ENCODE assay signal across 12 mouse cellular contexts in the genomic region with DNA sequence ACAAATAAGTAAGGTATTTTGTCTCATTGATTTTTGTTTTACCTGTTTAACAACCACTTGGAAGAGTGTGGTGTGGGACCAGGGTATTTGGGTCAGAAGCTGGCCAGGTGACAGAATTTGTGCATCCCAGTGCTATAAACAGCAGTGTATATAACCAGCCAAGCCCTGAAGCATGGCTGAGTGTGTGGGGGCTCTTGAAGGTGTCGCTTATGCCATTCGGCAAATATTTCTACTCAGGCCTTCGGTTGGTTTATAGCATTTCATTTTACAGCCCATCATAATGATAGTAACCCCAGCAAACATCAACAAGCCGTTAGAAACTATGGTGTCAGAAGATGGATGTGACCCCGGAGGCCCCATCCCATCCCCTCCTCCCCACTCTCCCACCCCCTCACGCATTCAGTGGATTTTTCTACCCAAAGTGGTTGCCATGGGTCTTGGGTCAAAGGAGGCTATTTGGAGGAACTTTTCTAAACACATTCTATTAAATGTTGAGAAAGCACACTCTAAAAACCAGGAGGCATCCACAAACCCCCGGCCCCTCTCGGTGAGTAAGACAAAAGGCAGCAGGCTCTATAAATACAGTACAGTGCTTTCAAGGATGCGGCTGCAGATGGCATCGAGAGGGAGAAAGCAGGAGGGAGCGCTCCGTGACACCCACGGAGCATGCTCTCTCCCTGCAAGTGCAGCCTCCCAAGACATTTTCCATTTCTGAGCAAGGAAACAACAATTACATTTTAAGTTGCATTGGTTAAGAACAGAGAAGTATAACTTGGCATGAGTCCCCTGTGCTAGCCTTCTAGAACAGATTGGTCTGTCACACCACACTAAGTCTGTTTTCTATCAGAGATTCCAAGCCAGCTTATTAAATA.
DNase-seq lines count a peak whose midpoint lies in the region; ATAC-seq and TF ChIP-seq lines count a peak whose summit lies in the region.
"Had no signal": no experiment of that assay in that cellular context is flagged by ENCODE, and none has a peak within 500 bp of the region (broad histone marks: within the 10 kb centered on the region; RNA-seq: fewer than 3 reads in every experiment).

No protein-coding gene starts in this region.

- no peak for TF ChIP-seq POLR2A in thymus, adult 2 months (IDR thresholded peaks at IDR 0.05; ENCODE audit: control insufficient read depth, extremely low read depth, insufficient read depth, low read length, poor library complexity)

- peaks cover 16% of the 10 kb centered on the region for H3K4me1 ChIP-seq in stomach, embryonic 14.5 days (ENCODE audit: control insufficient read depth, insufficient read depth, low read length)
- H3K4me1 ChIP-seq in stomach, postnatal 0 days (replicated peaks; ENCODE audit: control insufficient read depth, insufficient read depth), result no peaks in the 10 kb centered on the region
- H3K4me1 ChIP-seq in hindbrain, postnatal 0 days (ENCODE audit: insufficient read depth, low read length), result no peaks in the 10 kb centered on the region
- H3K4me1 ChIP-seq in thymus, adult 2 months (replicated peaks; ENCODE audit: control insufficient read depth, insufficient read depth, low read length), result no peaks in the 10 kb centered on the region

- H3K9me3 ChIP-seq in stomach, embryonic 14.5 days (ENCODE audit: control insufficient read depth, low read depth, low read length), result no peaks in the 10 kb centered on the region
- no peaks in the 10 kb centered on the region for H3K9me3 ChIP-seq in stomach, postnatal 0 days (ENCODE audit: control insufficient read depth, low read length)
- H3K9me3 ChIP-seq in hindbrain, postnatal 0 days (ENCODE audit: low read length), result no peaks in the 10 kb centered on the region

- no peak overlapping the region for H3K4me3 ChIP-seq in stomach, embryonic 14.5 days (ENCODE audit: low read depth, low read length)
- no peak overlapping the region for H3K4me3 ChIP-seq in stomach, postnatal 0 days (ENCODE audit: low read depth, low read length)
- no peak overlapping the region for H3K4me3 ChIP-seq in hindbrain, postnatal 0 days (ENCODE audit: low read length)
- H3K4me3 ChIP-seq in thymus, adult 2 months (ENCODE audit: control insufficient read depth, insufficient read depth, low read length), result no peak overlapping the region
- H3K4me3 ChIP-seq: heart, adult 2 months had no signal

- no peaks in the 10 kb centered on the region for H3K36me3 ChIP-seq in stomach, embryonic 14.5 days (ENCODE audit: control insufficient read depth, insufficient read depth, low read length)
- no peaks in the 10 kb centered on the region for H3K36me3 ChIP-seq in stomach, postnatal 0 days (ENCODE audit: control insufficient read depth, insufficient read depth, low read length)
- no peaks in the 10 kb centered on the region for H3K36me3 ChIP-seq in hindbrain, postnatal 0 days (ENCODE audit: insufficient read depth, low read length)
- H3K36me3 ChIP-seq in thymus, adult 2 months (ENCODE audit: control insufficient read depth, insufficient read depth, low read length), result no peaks in the 10 kb centered on the region

- peak overlapping the region; percentile 59; the same call in 1 of the 2 replicates for H3K27ac ChIP-seq in stomach, embryonic 14.5 days (ENCODE audit: low read length)
- no peak overlapping the region for H3K27ac ChIP-seq in stomach, postnatal 0 days (replicated peaks)
- H3K27ac ChIP-seq in hindbrain, postnatal 0 days, result no peak overlapping the region
- H3K27ac ChIP-seq in thymus, adult 2 months (ENCODE audit: control insufficient read depth, insufficient read depth, low read length), result no peak overlapping the region
- H3K27ac ChIP-seq: heart, adult 2 months; hindbrain, embryonic 14.5 days; macrophage had no signal

- no peak for TF ChIP-seq CTCF in stomach, postnatal 0 days (IDR thresholded peaks at IDR 0.05; ENCODE audit: low read depth)
- no peak for TF ChIP-seq CTCF in hindbrain, postnatal 0 days (IDR thresholded peaks at IDR 0.05; ENCODE audit: low read depth)
- no peak for TF ChIP-seq CTCF in thymus, adult 2 months (IDR thresholded peaks at IDR 0.05; ENCODE audit: borderline replicate concordance, control insufficient read depth, extremely low read depth, insufficient read depth, low read length, poor library complexity)

- no peak for TF ChIP-seq EP300 in stomach, postnatal 0 days (optimal IDR thresholded peaks at IDR 0.05)

- H3K9ac ChIP-seq in stomach, embryonic 14.5 days (replicated peaks; ENCODE audit: low read depth, low read length), result no peak overlapping the region
- H3K9ac ChIP-seq in stomach, postnatal 0 days (ENCODE audit: low read length), result no peak overlapping the region
- H3K9ac ChIP-seq in hindbrain, postnatal 0 days (replicated peaks; ENCODE audit: low read length), result no peak overlapping the region
- H3K9ac ChIP-seq: hindbrain, embryonic 14.5 days had no signal

- no peak overlapping the region for H3K4me2 ChIP-seq in stomach, embryonic 14.5 days (replicated peaks; ENCODE audit: low read depth, low read length)
- H3K4me2 ChIP-seq in stomach, postnatal 0 days (replicated peaks; ENCODE audit: low read depth), result no peak overlapping the region
- H3K4me2 ChIP-seq in hindbrain, postnatal 0 days (ENCODE audit: low read depth, low read length), result no peak overlapping the region
- H3K4me2 ChIP-seq: hindbrain, embryonic 14.5 days had no signal

- H3K27me3 ChIP-seq in stomach, embryonic 14.5 days (ENCODE audit: control insufficient read depth, insufficient read depth, low read length), result no peaks in the 10 kb centered on the region
- H3K27me3 ChIP-seq in stomach, postnatal 0 days (ENCODE audit: control insufficient read depth, insufficient read depth, low read length), result no peaks in the 10 kb centered on the region
- no peaks in the 10 kb centered on the region for H3K27me3 ChIP-seq in hindbrain, postnatal 0 days (ENCODE audit: insufficient read depth, low read length)
- no peaks in the 10 kb centered on the region for H3K27me3 ChIP-seq in thymus, adult 2 months (ENCODE audit: control insufficient read depth, insufficient read depth, low read length)

- DNase-seq in frontal cortex, adult 2 months (ENCODE audit: extremely low spot score in 1 of 2, low spot score in 1 of 2), result peak; percentile 20 to 52
- DNase-seq in frontal cortex, postnatal 25 days (ENCODE audit: low spot score in 2 of 2), result no peak
- no peak for DNase-seq in stomach, postnatal 0 days (ENCODE audit: low spot score)
- peak; percentile 43 for DNase-seq in lung, postnatal 14 days
- no peak for DNase-seq in hindbrain, postnatal 0 days (ENCODE audit: low spot score)
- no peak for DNase-seq in urinary bladder, postnatal 14 days (ENCODE audit: low spot score)
- no peak for DNase-seq in thymus, adult 2 months
- DNase-seq: heart, adult 2 months had no signal

- no peak for ATAC-seq in stomach, embryonic 14.5 days (ENCODE audit: insufficient number of reproducible peaks, insufficient read depth, low FRiP score, low read depth)
- ATAC-seq in stomach, postnatal 0 days (ENCODE audit: low FRiP score, low TSS enrichment), result no peak; the same call in 1 of the 2 replicates
- no peak for ATAC-seq in hindbrain, postnatal 0 days
- ATAC-seq: forebrain, embryonic 14.5 days had no signal

- 40% methylated on average over 13 of the region's 13 CpGs for WGBS in stomach, embryonic 14.5 days
- WGBS in stomach, postnatal 0 days, result 49% methylated on average over 13 of the region's 13 CpGs
- WGBS in hindbrain, postnatal 0 days, result 53% methylated on average over 13 of the region's 13 CpGs
- 94% methylated on average over 13 of the region's 13 CpGs for WGBS in thymus, adult 2 months

Comparison
In these comparisons a context has a peak if more than half of its experiments do, and no peak if none do; other contexts are left out.
1. DNase-seq: peak in frontal cortex, adult 2 months (2 of 2) and lung, postnatal 14 days (single experiment); none in frontal cortex, postnatal 25 days (0 of 2), stomach, postnatal 0 days (single experiment), hindbrain, postnatal 0 days (single experiment), urinary bladder, postnatal 14 days (single experiment) and thymus, adult 2 months (single experiment).